Mouse (Mus musculus) CH12.LX (cell line): ENCODE results near the gene Snrk. TPM values are rescaled to one million over a fixed set of nuclear protein-coding genes. Genes with fewer than 3 reads are reported as not detected.

Experiments used
- DNase-seq: peaks from one replicate; pipeline ENCODE4 v3.0.0-alpha.2; 2013; ENCODE audit errors: extremely low read depth
- H3K27ac ChIP-seq: 2 replicates; pipeline ENCODE4 v1.5.1; 2012; ENCODE audit warnings: low read depth, mild to moderate bottlenecking, control low read depth, moderate library complexity; ENCODE audit not compliant: insufficient read depth
- H3K27me3 ChIP-seq: replicated peaks from 2 replicates; pipeline ENCODE3; 2012; ENCODE audit warnings: inconsistent platforms
- H3K36me3 ChIP-seq, 2 experiments: replicated peaks in 1 of 2; 2 replicates each; pipeline versions ENCODE3 to v1.6.1; 2012; ENCODE audit warnings: inconsistent platforms in 1 of 2, low read length in 1 of 2, mild to moderate bottlenecking in 1 of 2, mixed read lengths in 1 of 2, moderate library complexity in 1 of 2; ENCODE audit not compliant: control insufficient read depth in 1 of 2, insufficient read depth in 1 of 2
- H3K4me1 ChIP-seq, 2 experiments: 2 replicates each; pipeline ENCODE4 v1.6.1; 2012; ENCODE audit warnings: inconsistent platforms in 1 of 2, moderate library complexity in 1 of 2; ENCODE audit not compliant: insufficient read depth in 2 of 2, control insufficient read depth in 1 of 2
- H3K4me2 ChIP-seq: 2 replicates; pipeline ENCODE4 v1.6.1; 2012; ENCODE audit warnings: low read depth, mild to moderate bottlenecking, control low read depth; ENCODE audit not compliant: poor library complexity, insufficient read depth, severe bottlenecking
- H3K4me3 ChIP-seq, 3 experiments: fragments of 150-350 bp in 1 of 3; sonication (generic) in 1 of 3; replicated peaks in 1 of 3; 2 replicates each; pipeline versions ENCODE3 to v1.5.1; 2011 to 2012; ENCODE audit warnings: low read depth in 2 of 3, low read length in 2 of 3, mild to moderate bottlenecking in 2 of 3, moderate library complexity in 2 of 3, control low read depth in 1 of 3, improper control_type of control experiment in 1 of 3, inconsistent platforms in 1 of 3, mixed read lengths in 1 of 3; ENCODE audit not compliant: poor library complexity in 1 of 3
- H3K79me2 ChIP-seq: replicated peaks from 2 replicates; pipeline ENCODE4 v1.6.1; 2012; ENCODE audit warnings: mild to moderate bottlenecking, moderate library complexity; ENCODE audit not compliant: control insufficient read depth, poor library complexity, insufficient read depth, severe bottlenecking; ENCODE audit errors: extremely low read depth
- H3K9ac ChIP-seq: 2 replicates; pipeline ENCODE4 v1.6.1; 2012; ENCODE audit warnings: low read depth, mild to moderate bottlenecking, control low read depth, moderate library complexity; ENCODE audit not compliant: insufficient read depth
- H3K9me3 ChIP-seq: replicated peaks from 2 replicates; pipeline ENCODE3; 2012; ENCODE audit warnings: low read length, inconsistent platforms, mixed read lengths
- CHD1 ChIP-seq: IDR thresholded peaks from 2 replicates; pipeline ENCODE4 v1.6.1; 2012; ENCODE audit warnings: low read depth, low read length, improper control_type of control experiment, inconsistent platforms
- E2F4 ChIP-seq: IDR thresholded peaks from 2 replicates; pipeline ENCODE4 v1.6.1; 2011; ENCODE audit warnings: low read depth, low read length, improper control_type of control experiment; ENCODE audit not compliant: insufficient replicate concordance
- ELF1 ChIP-seq: IDR thresholded peaks from 2 replicates; pipeline ENCODE4 v1.6.1; 2014; ENCODE audit warnings: low read depth, mild to moderate bottlenecking, inconsistent platforms, low read length, improper control_type of control experiment
- GABPA ChIP-seq: IDR thresholded peaks from 2 replicates; pipeline ENCODE4 v1.6.1; 2012; ENCODE audit warnings: low read depth, low read length, improper control_type of control experiment, inconsistent platforms; ENCODE audit not compliant: insufficient replicate concordance
- HCFC1 ChIP-seq: IDR thresholded peaks from 2 replicates; pipeline ENCODE4 v1.6.1; 2012; ENCODE audit warnings: low read depth, mild to moderate bottlenecking, inconsistent platforms, low read length, improper control_type of control experiment
- JUN ChIP-seq: IDR thresholded peaks from 2 replicates; pipeline ENCODE4 v1.6.1; 2011; ENCODE audit warnings: low read depth, mild to moderate bottlenecking, low read length, improper control_type of control experiment, moderate library complexity; ENCODE audit not compliant: insufficient read depth
- MAX ChIP-seq: IDR thresholded peaks from 2 replicates; pipeline ENCODE4 v1.6.1; 2011; ENCODE audit warnings: low read length, improper control_type of control experiment
- MAZ ChIP-seq: IDR thresholded peaks from 2 replicates; pipeline ENCODE4 v1.6.1; 2012; ENCODE audit warnings: low read depth, mild to moderate bottlenecking, inconsistent platforms, low read length, improper control_type of control experiment, moderate library complexity
- MEF2A ChIP-seq: IDR thresholded peaks from 2 replicates; pipeline ENCODE4 v1.6.1; 2014; ENCODE audit warnings: low read depth, mild to moderate bottlenecking, inconsistent platforms, low read length, improper control_type of control experiment, borderline replicate concordance
- MYC ChIP-seq: IDR thresholded peaks from 2 replicates; pipeline ENCODE4 v1.6.1; 2011; ENCODE audit warnings: low read depth, mild to moderate bottlenecking, improper control_type of control experiment, low read length
- NELFE ChIP-seq: IDR thresholded peaks from 2 replicates; pipeline ENCODE4 v1.6.1; 2011; ENCODE audit warnings: low read depth, low read length, improper control_type of control experiment
- NRF1 ChIP-seq: IDR thresholded peaks from 2 replicates; pipeline ENCODE4 v1.6.1; 2014; ENCODE audit warnings: low read depth, mild to moderate bottlenecking, inconsistent platforms, low read length, improper control_type of control experiment, moderate library complexity
- POLR2A ChIP-seq: IDR thresholded peaks from 2 replicates; pipeline ENCODE4 v1.6.1; 2011; ENCODE audit warnings: low read depth, mild to moderate bottlenecking, improper control_type of control experiment, low read length
- POLR2AphosphoS2 ChIP-seq: IDR thresholded peaks from 2 replicates; pipeline ENCODE4 v1.6.1; 2011; ENCODE audit warnings: low read depth, low read length, improper control_type of control experiment
- RAD21 ChIP-seq: IDR thresholded peaks from 2 replicates; pipeline ENCODE4 v1.6.1; 2011; ENCODE audit warnings: low read depth, mild to moderate bottlenecking, low read length, improper control_type of control experiment, moderate library complexity
- RCOR1 ChIP-seq: conservative IDR thresholded peaks from 2 replicates; pipeline ENCODE4 v1.6.1; 2012; ENCODE audit warnings: low read depth, mild to moderate bottlenecking, inconsistent platforms, low read length, improper control_type of control experiment
- SIN3A ChIP-seq: IDR thresholded peaks from 2 replicates; pipeline ENCODE4 v1.6.1; 2012; ENCODE audit warnings: low read length, improper control_type of control experiment, inconsistent platforms
- TCF12 ChIP-seq: IDR thresholded peaks from 2 replicates; pipeline ENCODE4 v1.6.1; 2014; ENCODE audit warnings: low read depth, mild to moderate bottlenecking, inconsistent platforms, low read length, improper control_type of control experiment
- UBTF ChIP-seq: IDR thresholded peaks from 2 replicates; pipeline ENCODE4 v1.6.1; 2012; ENCODE audit warnings: low read depth, mild to moderate bottlenecking, inconsistent platforms, low read length, improper control_type of control experiment, moderate library complexity
- USF2 ChIP-seq: conservative IDR thresholded peaks from 2 replicates; pipeline ENCODE4 v1.6.1; 2011; ENCODE audit warnings: low read depth, low read length, improper control_type of control experiment
- ZC3H11A ChIP-seq: IDR thresholded peaks from 2 replicates; pipeline ENCODE4 v1.6.1; 2012; ENCODE audit warnings: low read depth, mild to moderate bottlenecking, inconsistent platforms, low read length, improper control_type of control experiment
- ZKSCAN1 ChIP-seq: IDR thresholded peaks from 2 replicates; pipeline ENCODE4 v1.6.1; 2012; ENCODE audit warnings: low read depth, inconsistent platforms, low read length, improper control_type of control experiment, borderline replicate concordance
- ZNF384 ChIP-seq: IDR thresholded peaks from 2 replicates; pipeline ENCODE4 v1.6.1; 2012; ENCODE audit warnings: low read depth, low read length, improper control_type of control experiment, inconsistent platforms
- dilution Hi-C: fragments of 300-500 bp; cut with MboI; formaldehyde crosslinking; loops from 2 replicates; pipeline ENCODE4 v1.14.3; 2020; ENCODE audit warnings: low sequenced_read_pairs; ENCODE audit not compliant: extremely low pct_unique_long_range_greater_than_20kb, extremely low pct_ligation_motif_present
- in situ Hi-C: fragments of 300-500 bp; cut with MboI; formaldehyde crosslinking; loops from 3 replicates; pipeline ENCODE4 v1.14.3; 2019; ENCODE audit warnings: low sequenced_read_pairs, low pct_ligation_motif_present, low pct_unique_long_range_greater_than_20kb, mixed read lengths
- polyA plus RNA-seq: library from polyadenylated mRNA; unstranded; fragments of >175 nt; gene quantifications from 2 replicates; pipeline ENCODE4 v1.2.1, GENCODE M21; 2012; ENCODE audit warnings: low read depth; ENCODE audit not compliant: insufficient read length
- total RNA-seq, 2 experiments: library from RNA; depleted of rRNA; stranded (reverse); fragments of 300-350 nt in 1 of 2; fragments of >200 nt in 1 of 2; gene quantifications; 2 replicates each; pipeline ENCODE4 v1.2.3; 2012 to 2014

Gene Snrk
- total and polyA plus RNA-seq, 3 experiments, result 6.1 to 13.1 (median 7.0) TPM

- H3K27me3 ChIP-seq, result no peaks in the 10 kb centered on the region
- in situ Hi-C loops (no loop called here), dilution Hi-C loops (no loop called here)
- no peak for TF ChIP-seq ZKSCAN1
- no peak for TF ChIP-seq POLR2AphosphoS2
- TF ChIP-seq MEF2A, result no peak
- TF ChIP-seq E2F4, result no peak
- TF ChIP-seq GABPA, result no peak
- TF ChIP-seq TCF12, result no peak
- no peak for TF ChIP-seq SIN3A
- no peak for TF ChIP-seq ZC3H11A
- no peak for TF ChIP-seq NELFE
- TF ChIP-seq ZNF384, result no peak
- TF ChIP-seq POLR2A, result no peak
- TF ChIP-seq UBTF, result no peak
- TF ChIP-seq MYC, result no peak
- TF ChIP-seq USF2, result no peak
- TF ChIP-seq HCFC1, result no peak
- TF ChIP-seq ELF1, result no peak
- no peak overlapping the region for H3K4me3 ChIP-seq
- peaks cover 4 to 25% of the 10 kb centered on the region in 2 experiments for H3K36me3 ChIP-seq
- H3K9ac ChIP-seq, result no peak overlapping the region
- no peak for DNase-seq
- H3K4me2 ChIP-seq, result no peak overlapping the region
- H3K79me2 ChIP-seq, result no peaks in the 10 kb centered on the region
- no peaks in the 10 kb centered on the region for H3K4me1 ChIP-seq
- no peaks in the 10 kb centered on the region for H3K9me3 ChIP-seq
- H3K27ac ChIP-seq, result no peak overlapping the region
Measured at GRCm38 (mm10) chr9:122139236-122139635, 22.2 kb downstream of the Snrk start.

- dilution Hi-C loops, result no loop called here
Measured at GRCm38 (mm10) chr9:122143219-122143618, 26.2 kb downstream of the Snrk start.

More at GRCm38 (mm10) chr9:122143219-122143618, 26.2 kb downstream of the Snrk start:
- Histone ChIP-seq H3K4me1 (no peaks in the 10 kb centered on the region), H3K9me3 (peaks cover 6% of the 10 kb centered on the region), H3K79me2 (no peaks in the 10 kb centered on the region), H3K4me2 (no peak overlapping the region), H3K4me3 (no peak overlapping the region), H3K9ac (no peak overlapping the region), H3K27me3 (no peaks in the 10 kb centered on the region), H3K36me3 (peaks cover 8 to 22% of the 10 kb centered on the region in 2 experiments), H3K27ac (no peak overlapping the region)
- in situ Hi-C loops, result no loop called here
- TF ChIP-seq RCOR1 (no peak), MAZ (no peak), CHD1 (no peak), ZNF384 (no peak), MEF2A (no peak), ZKSCAN1 (no peak), MAX (no peak), POLR2AphosphoS2 (no peak), RAD21 (no peak), NRF1 (no peak), JUN (no peak), POLR2A (no peak)
- DNase-seq, result no peak
